Mouse (Mus musculus): ENCODE results near the gene Ugt1a8.
"Not testable (repeated sequence)": the region's sequence is repeated elsewhere in the genome, so short reads cannot be mapped to it uniquely, and the experiment has no call there.

Gene Ugt1a8

GRCm38 (mm10) chr1:88087513-88087912, at the start of gene Ugt1a8:
Ugt1a8 (plus strand) TSS chr1:88087813.
- DNase-seq (ENCODE audit: low read depth, low spot score): no peak

DNA sequence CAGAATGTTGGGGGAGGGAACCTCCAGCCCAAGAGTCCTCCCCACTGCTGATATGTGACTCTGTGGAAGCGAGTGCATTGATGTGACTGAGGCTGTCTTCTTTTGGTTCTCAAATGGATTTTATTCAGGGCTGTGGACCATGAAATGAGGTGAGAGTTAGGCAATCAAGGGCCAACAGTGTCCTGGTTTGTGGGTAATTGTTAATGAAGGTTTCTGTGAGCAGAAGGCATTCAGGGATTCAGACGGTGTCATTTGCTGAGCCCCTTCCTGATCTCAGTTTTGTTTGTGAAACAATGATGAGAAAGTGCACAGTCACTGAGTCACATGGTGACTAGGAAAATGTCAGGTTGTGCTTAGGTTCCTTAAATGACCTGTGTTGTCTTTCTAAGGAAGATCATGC, 44.6 kb upstream of the Ugt1a8 start:
- not testable (repeated sequence) for DNase-seq (ENCODE audit: low read depth, low spot score)

DNA sequence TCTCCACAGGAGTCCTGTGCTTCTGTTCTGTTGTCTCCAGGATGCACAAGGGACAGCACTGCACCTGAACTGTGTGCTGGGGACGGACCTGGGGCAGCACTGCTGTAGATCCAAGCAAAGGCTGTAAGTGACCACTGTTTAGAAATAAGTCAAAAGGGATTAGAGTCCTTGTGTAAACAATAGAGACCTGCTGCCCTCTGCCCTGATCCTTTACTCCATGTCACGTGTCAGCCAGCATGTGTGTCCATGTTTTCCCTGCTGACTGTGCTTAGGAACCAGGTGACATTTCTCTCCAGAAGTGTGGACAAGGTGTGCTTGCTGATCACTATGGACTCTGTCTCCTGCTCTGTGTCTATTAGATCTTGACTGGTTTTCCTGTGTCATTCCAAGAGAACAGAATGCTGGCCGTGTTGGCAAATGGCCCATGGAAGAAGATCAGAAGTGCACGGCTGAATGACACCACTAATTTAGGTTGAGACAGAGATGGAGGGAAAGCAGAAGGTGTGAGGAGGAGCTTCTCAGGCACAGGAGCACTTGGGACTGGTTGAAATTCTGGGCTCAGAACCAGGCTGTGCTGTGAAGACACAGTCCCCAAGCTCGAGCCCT, 42.7 kb upstream of the Ugt1a8 start:
- DNase-seq (ENCODE audit: low read depth, low spot score): not testable (repeated sequence)

DNA sequence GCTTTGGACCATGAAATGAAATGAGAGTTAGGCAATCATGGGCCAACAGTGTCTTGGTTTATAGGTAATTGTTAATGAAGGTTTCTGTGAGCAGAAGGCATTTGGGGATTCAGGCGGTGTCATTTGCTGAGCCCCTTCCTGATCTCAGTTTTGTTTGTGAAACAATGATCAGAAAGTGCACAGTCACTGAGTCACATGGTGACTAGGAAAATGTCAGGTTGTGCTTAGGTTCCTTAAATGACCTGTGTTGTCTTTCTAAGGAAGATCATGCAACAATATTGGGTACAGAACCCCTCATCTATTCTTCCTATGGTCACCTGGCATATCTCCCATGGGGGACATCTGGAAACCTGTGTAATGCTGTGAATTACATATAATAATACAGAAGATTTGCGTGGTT, 40.2 kb upstream of the Ugt1a8 start:
- DNase-seq (ENCODE audit: low read depth, low spot score): not testable (repeated sequence)

GRCm38 (mm10) chr1:88055088-88055487, 32.5 kb upstream of the Ugt1a8 start, which contains the start of gene Ugt1a10:
Ugt1a10 (plus strand) TSS chr1:88055388.
- DNase-seq (ENCODE audit: low read depth, low spot score): no peak

- DNase-seq (ENCODE audit: low read depth, low spot score): not testable (repeated sequence)
Observed at GRCm38 (mm10) chr1:88066472-88067102, 21.0 kb upstream of the Ugt1a8 start.

DNA sequence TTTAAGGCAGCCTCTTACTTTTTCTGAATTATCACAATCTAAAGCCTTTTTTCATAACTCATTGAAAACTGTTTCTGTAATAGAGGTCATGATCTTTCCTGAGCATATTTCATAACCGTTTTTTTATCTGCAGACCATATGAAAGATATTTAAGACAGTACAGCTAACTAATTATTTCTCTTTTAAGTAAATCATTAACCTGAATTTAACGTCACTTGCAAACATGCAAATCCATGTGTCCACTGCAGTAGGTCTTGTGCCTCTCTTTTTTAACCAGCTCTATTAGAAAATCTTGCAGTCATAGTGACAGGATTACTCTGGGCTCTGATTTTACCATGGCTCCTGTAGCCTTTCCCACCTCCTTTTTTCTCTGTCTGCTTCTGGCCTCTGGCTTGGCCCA, 17.1 kb upstream of the Ugt1a8 start, which contains the start of gene Ugt1a9:
Gene Ugt1a9 (plus strand): TSS at position 306 of the 400 bp plus-strand sequence.
- no peak for DNase-seq (ENCODE audit: low read depth, low spot score)

DNA sequence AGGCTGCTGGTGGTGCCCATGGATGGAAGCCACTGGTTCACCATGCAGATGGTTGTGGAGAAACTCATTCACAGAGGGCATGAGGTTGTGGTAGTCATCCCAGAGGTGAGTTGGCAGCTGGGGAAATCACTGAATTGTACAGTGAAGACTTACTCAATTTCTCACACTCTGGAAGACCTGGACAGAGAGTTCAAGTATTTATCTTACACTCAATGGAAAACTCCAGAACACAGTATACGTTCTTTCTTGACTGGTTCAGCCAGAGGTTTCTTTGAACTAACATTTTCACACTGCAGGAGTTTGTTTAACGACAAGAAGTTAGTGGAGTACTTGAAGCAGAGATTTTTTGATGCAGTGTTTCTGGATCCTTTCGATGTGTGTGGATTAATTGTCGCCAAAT, 16.7 kb upstream of the Ugt1a8 start:
- no peak for DNase-seq (ENCODE audit: low read depth, low spot score)

DNA sequence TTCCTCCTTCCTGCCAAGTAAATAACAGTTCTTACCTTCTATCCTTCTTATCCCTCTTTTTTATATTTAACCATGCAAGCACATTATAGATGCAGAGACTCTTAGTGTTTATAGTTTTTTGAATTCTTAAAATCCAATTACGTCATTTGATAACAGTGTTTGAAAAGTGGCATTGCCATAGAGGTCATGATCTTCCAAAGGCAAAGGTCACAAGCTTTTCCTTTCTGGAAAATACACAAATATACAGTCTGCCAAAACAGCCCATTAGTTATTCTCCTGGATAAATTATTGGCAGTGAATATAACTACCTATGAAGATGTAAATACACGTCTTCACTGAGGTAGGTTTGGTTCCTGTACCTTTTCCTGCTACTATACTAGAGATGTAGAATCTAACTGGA, 13.1 kb upstream of the Ugt1a8 start:
- no peak for DNase-seq (ENCODE audit: low read depth, low spot score)

DNA sequence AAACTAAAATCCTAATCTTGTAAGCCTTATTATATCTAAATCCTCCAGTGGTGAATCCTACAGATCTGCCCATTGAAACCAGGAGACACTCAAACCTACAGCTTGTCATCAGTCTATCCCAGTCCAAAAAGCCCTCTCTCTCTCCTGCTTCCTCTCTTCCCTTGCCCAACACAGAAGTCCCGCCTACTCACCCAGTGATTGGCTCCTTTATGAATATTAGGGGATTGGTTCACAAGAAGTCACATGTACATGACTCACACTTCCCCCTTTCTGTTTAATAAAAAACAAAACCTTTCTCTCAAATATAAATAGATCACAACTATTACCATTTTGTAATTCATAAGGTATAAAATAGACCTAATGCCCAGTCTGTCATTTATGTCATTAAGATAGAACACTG, 10.5 kb upstream of the Ugt1a8 start:
- no peak for DNase-seq (ENCODE audit: low read depth, low spot score)

DNA sequence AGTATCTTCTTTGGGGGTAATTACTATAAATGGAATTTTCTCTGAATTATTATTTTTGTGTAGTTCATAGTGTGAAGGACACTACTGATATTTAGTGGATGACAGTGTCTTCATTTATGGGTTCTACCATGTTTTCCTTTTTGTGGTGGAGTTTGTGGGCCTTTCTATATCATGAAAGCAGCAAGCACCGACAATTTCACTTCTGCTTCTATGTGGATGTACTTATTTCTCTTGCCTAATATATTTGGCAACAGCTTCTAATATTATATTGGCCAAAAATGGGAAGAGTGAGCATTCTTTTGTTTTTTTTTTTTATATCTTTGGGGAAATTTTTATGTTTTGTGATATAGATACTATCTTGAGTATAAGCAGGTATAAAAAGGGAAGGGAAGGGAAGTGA, 5.9 kb upstream of the Ugt1a8 start:
- DNase-seq (ENCODE audit: low read depth, low spot score): no peak

DNA sequence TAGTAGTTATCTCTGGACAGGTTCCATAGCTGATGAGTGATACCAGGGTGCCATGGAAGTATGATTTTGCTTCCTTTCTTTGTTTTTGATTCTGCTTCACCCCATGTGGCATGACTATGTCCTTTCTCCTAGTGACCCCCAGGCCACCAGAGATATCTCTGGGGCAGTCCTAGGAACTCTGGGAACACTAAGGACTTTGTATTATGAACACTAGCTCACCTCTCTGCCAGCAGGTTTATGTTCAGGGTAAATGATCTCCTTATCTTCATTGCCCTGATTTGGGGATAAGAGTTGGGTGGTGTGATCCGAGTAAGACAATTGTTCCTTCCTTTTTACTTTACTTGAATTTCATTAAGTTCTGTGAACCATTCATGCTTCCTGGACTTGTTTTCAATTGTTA, 1.5 kb upstream of the Ugt1a8 start:
- no peak for DNase-seq (ENCODE audit: low read depth, low spot score)

DNA sequence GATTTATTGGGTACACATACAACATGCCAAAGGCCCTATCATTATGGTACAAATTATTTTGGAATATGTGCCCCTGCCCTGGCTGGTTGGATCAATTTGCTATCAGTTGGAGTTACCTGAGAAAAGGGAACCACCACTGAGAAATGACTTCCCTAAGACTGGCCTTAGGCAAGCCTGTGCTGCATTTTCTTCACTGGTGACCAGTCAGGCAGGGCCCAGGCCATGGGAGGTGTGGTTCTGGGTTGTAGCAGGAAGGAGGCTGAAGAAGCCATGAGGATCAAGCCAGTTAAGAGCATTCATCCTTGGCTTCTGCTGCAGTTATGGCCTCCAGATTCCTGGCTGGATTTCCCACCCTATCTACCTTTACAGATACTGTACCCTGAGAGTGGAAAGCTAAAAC, 4.7 kb downstream of the Ugt1a8 start:
- no peak for DNase-seq (ENCODE audit: low read depth, low spot score)

DNA sequence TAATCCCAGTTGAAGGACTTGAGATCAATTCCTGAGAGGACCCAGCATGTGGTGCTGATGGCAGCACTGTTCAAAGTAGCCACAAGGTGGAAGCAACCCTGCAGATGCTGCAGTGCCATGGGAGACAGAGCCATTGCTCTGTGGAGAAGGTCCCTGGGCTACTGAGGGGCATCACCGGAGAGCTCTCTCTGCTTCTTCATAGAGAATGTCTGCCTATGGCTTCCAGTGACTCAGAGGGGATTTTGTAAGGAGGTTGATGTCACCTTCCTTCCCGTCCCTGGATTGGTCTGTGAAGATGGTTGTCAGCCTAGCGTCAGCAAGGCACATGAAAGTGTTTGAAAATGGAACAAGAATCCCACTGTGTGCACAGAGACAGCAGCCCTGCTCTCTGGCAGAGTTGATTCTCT, 6.7 kb downstream of the Ugt1a8 start:
- DNase-seq (ENCODE audit: low read depth, low spot score): not testable (repeated sequence)

GRCm38 (mm10) chr1:88094941-88095492, 7.4 kb downstream of the Ugt1a8 start, which contains the start of gene Ugt1a7c:
Ugt1a7c (plus strand) TSS chr1:88095062.
- peak; percentile 18 for DNase-seq (ENCODE audit: low read depth, low spot score)

- not testable (repeated sequence) for DNase-seq (ENCODE audit: low read depth, low spot score)
Observed at GRCm38 (mm10) chr1:88098546-88098945, 10.9 kb downstream of the Ugt1a8 start.

- DNase-seq (ENCODE audit: low read depth, low spot score): not testable (repeated sequence)
Observed at GRCm38 (mm10) chr1:88099691-88100090, 12.1 kb downstream of the Ugt1a8 start.

DNA sequence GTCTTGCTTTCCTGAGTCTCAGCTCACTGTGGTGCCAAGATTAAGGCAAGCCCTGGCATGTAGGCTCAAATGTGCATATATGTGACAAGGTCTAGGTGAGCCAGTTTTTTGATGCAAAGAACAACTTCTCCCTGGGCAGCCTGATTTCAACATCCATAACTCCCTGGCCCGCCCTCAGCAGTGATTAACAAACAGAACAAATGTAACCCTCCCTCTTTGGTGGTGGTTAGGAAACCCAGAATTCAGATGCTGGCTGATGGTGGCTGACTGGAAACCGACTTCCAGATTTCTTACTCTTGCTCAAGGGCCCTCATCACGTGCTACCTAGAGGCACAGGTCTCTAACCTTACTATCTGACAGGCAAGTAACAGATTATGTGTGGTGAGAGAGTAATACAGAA, 15.4 kb downstream of the Ugt1a8 start, which contains the start of gene Ugt1a6b:
Gene Ugt1a6b (plus strand): TSS at position 234 of the 400 bp plus-strand sequence.
- not testable (repeated sequence) for DNase-seq (ENCODE audit: low read depth, low spot score)

GRCm38 (mm10) chr1:88103697-88104468, 16.3 kb downstream of the Ugt1a8 start:
- not testable (repeated sequence) for DNase-seq (ENCODE audit: low read depth, low spot score)

GRCm38 (mm10) chr1:88104667-88105430, 17.2 kb downstream of the Ugt1a8 start:
- no peak for DNase-seq (ENCODE audit: low read depth, low spot score)

DNA sequence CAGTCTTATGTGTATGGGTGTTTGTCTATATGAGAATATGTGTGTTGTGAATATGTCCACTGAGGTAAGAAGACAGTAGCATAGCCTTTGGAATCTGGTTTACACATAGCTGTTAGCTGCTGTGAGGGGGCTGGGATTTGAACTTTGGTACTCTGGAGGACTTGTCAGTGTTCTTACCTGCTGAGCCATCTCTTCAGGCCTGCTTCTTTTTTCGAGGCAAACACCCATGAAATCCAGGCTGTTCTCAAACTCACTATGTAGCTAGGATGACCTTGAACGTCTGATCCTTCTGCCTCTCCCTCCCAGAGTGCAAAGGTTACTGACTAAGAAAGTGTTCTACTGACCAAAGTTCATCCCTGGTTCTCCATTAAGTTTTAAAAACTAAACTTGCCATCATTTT, 18.0 kb downstream of the Ugt1a8 start:
- DNase-seq (ENCODE audit: low read depth, low spot score): no peak

All from mesoderm, embryonic 11.5 days (tissue).